Mouse (Mus musculus) left cerebral cortex, postnatal 36 days (tissue): ENCODE results near the gene Bbc3. TPM values are rescaled to one million over a fixed set of nuclear protein-coding genes. Genes with fewer than 3 reads are reported as not detected.
A peak's percentile ranks its signal among the peaks of the same experiment; 100 is the strongest.
"Not testable (repeated sequence)": the region's sequence is repeated elsewhere in the genome, so short reads cannot be mapped to it uniquely, and the experiment has no call there.

Experiments used
- DNase-seq, 2 experiments: peaks; one replicate each; pipeline ENCODE4 v3.0.0; 2021 to 2022; ENCODE audit warnings: low spot score in 2 of 2, mixed read lengths in 1 of 2
- intact Hi-C: fragments of 180-260 bp; cut with DNase I; formaldehyde crosslinking; loops from one replicate; pipeline ENCODE4 v1.15.1; 2025
- total RNA-seq, 2 experiments: library from RNA; stranded (reverse); gene quantifications; 2 replicates each; pipeline ENCODE4 v1.2.3; 2021

Gene Bbc3
- total RNA-seq = 10 to 100 TPM; 11.9 to 14.6 TPM

DNA sequence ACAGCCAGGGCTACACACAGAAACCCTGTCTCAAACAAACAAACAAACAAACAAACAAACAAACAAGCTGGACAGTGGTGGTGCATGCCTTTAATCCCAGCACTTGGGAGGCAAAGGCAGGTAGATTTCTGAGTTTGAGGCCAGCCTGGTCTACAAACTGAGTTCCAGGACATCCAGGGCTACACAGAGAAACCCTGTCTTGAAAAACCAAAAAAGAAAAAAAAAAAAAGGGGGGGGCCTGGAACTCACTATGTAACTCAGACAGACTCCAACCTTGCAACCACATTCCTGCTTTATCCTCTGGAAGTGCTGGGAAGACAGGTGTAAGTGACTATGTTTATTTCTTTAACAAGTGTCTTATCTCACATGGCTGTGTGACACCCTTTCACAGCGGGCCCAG lies at the start of gene Bbc3:
Bbc3 (plus strand) TSS at position 301 of the 400 bp plus-strand sequence.
- intact Hi-C loops, DNase-seq: not testable (repeated sequence)

DNA sequence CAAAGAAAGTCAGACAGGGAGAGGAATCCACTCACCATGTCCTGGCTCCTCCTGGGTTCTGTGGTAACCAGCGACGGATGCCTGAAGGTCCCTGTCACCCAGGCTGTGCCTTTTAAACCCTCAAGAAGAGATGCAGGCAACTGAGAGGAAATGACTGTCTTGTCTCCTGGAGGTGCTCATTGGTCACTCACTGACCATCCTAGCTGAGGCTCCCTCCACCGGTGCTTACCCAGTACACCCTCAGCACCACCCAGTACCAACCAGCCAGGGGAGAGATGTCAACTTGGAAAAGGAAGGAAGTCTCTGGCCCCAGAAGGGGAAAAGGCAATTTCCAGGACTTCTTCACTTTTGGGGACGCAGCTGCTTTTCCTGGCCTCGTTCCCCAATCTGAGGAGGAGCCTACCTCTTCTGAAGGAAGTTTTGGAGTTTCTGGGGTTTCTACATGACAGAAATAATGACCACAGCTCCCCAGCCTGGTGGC lies 49.0 kb upstream of the Bbc3 start, which contains the start of gene C5ar1:
C5ar1 (minus strand) TSS at position 431 of the 481 bp plus-strand sequence.
- intact Hi-C loops = no loop called here
- DNase-seq = no peak

DNA sequence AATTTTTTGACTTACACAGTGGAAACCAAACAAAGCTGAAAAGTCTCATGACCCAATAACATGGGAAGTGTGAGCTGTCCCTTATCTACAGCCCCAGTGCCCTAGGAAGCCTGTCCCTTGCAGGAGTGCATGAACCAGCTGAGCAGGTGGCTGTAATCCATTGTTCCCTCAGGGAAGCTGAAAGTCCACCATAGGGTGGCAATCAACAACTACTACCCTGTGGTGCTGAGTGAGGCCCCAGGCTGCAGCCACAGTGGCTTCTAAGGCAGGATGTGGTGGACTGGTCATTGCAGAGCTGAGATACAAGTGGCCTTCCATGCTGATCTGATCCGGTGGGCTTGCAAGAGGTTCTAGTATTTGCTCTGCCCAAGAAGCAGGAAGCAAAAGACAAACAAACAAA lies 47.1 kb upstream of the Bbc3 start:
- intact Hi-C loops = no loop called here
- no peak for DNase-seq

DNA sequence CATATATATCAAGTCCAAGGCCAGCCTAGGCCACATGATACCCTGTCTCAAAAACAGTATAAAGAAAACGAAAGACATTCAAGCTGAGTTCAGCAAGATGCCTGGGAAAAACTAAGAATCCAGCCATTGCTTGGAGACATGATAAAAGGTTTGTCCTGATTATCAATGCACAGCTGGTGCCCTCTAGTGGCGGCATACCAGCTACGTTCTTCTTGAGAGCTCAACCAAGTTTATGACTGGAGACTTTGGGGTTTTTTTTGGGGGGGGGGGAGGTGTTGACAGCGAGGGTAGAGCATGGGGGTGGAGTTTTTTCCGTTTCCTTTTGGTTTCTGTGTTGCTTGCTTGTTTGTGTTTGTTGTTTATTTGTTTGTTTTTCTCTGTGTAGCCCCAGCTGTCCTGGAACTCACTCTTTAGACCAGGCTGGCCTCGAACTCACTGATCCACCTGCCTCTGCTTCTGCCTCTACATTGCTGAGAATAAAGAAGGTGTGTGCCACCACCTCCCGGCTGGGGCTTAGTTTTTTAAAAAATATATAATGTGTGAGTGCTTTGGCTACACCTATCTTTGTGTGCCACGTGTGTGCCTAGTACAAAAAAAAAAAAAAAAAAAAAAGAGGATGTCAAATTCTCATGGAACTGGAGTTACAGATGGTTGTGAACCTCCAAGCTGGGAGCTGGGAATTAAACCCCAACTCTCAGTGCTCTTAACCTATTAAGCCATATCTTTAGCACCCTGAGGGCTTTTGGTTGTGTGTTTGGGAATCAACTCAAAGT lies 45.0 kb upstream of the Bbc3 start:
- intact Hi-C loops = loop anchor here (2.0 kb wide), 1 partner anchor 70 kb away; no protein-coding TSS in a partner anchor
- peak; percentile 55 to 69 for DNase-seq

DNA sequence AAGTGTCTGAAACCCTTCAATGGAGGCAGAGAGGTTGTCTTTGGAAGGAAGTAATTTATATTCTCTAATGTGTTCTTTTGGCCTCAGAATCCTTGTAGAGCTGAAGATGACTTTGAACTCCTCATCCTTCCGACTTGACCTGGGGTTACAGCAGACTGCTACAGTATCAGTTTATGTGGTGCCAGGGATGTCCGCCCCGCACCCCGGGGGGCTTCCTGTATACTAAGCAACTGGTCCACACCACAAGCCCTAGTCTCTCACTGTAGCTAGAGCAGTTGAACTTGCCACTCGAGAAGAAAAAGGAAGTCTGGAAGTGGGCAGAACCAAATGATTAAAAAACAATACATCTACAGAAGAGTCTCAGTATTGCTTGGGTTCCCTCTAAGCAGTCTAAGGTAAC lies 44.4 kb upstream of the Bbc3 start:
- DNase-seq = no peak

DNA sequence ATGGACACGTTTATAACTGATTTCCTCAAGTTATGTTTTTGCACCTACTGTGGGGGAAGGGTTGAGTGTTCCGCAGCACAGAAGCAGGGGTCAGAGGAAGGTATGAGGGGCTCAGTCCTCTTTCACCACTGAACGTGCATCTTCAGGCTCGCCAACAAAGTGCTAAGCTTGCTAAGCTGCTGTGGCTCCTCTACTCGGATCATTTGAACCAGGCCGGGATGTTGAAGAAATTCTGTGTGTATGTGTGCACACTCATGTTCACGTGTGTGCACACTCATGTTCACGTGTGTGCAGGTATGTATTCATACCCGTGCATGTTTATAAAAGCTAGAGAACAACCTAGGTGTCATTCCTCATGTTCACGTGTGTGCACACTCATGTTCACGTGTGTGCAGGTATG lies 42.3 kb upstream of the Bbc3 start:
- DNase-seq = no peak
- intact Hi-C loops = no loop called here

More for the DNA sequence above, 44.4 kb upstream of the Bbc3 start:
- intact Hi-C loops = loop anchor here (2.0 kb wide), 1 partner anchor 71 kb away; no protein-coding TSS in a partner anchor

DNA sequence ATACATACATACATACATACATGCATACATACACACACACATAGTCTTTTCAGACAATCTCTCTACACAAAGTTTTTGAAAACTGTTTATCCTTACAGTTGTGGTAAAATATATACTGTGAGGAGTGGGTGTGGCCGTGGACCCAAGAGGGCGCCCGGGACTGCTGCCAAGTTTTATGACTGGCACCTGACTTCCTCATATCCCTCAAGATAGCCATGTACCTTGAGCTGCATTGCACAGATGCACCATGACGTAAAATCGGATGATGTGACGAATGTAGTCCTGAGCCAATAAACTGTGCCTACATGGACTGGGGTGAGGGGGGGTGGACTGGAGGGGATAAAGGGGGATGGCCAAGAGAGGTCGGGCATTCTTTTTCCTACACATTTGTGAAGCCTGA lies 41.6 kb upstream of the Bbc3 start:
- intact Hi-C loops, DNase-seq: not testable (repeated sequence)

DNA sequence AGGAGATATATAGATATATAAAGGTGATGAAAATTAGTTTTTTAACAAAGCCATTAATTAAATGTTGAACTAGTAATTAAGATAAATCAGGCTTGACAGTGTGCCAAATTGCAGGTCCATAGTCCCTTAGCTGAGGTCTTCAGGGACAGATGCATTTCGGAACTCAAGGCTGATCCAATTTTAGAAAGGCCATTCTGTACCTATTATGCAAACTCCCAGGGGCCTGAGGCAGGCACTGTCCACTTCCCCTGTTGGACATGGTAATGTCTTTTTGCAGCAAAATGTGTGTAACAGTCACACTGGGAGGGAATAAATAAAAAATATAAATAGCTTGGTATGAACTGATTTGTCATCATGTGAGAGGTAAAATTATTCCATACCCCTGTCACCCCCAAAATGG lies 37.1 kb upstream of the Bbc3 start:
- intact Hi-C loops = loop anchor here (5.0 kb wide), 1 partner anchor 49 kb away; the partner anchor contains the start of gene Dhx34
- DNase-seq = no peak

DNA sequence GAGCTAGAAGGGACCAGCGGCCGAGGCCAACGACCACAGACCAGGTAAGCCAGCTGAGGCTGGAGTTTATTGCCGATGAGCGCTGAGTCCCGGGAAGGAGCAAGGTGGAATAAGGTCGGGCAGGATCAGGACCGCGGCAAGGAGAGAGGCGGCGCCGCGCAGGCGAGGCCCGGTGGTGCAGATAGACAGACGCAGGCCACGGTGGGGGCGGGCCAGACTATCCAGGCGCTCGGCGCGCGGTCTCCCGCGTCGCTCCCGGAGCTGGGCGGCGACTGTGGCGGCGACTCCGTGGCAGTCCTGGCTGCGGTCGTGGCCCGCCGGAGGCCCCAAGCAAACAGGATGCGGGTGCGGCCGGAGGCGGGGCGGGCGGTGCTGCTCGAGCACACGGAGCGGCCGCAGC lies 35.5 kb upstream of the Bbc3 start:
- intact Hi-C loops = loop anchor here (5.0 kb wide), 1 partner anchor 50 kb away; the partner anchor contains the start of gene Dhx34
- DNase-seq = peak; percentile 75 to 77

DNA sequence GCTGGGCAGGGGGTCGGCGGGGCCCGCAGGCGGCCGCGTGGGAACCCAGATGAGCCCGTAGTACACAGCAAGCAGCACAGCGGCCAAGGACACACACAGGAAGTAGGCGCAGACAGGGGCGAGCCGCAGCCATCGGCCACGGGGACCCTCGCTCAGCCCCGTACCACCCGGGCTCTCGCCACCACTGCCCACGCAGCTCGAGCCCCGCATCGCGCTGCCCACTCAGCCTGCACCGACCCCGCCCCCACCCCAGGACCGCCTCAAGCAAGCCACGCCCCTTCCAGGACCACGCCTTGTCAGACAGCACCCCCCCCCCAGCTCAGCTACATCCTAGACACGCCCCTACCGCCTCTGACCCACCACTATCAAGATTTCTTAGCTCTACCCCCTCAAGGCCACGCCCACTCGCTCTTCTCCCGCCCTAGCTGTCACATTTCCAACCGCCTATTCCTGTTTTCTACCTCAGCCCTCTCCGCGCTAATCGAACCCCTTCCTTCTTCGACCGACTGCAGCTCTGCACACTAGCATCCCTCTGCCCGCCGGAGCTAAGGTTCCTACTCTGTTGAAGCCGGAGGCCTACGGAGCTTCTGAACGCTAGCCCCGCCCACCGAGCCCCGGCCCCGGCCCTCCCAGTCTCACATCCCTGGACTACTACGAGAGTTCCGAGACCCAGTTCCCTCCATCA lies 35.0 kb upstream of the Bbc3 start, which contains the start of gene Inafm1:
Inafm1 (minus strand) TSS at position 537 of the 685 bp plus-strand sequence.
- intact Hi-C loops = loop anchor here (5.0 kb wide), 1 partner anchor 51 kb away; the partner anchor contains the start of gene Dhx34

DNA sequence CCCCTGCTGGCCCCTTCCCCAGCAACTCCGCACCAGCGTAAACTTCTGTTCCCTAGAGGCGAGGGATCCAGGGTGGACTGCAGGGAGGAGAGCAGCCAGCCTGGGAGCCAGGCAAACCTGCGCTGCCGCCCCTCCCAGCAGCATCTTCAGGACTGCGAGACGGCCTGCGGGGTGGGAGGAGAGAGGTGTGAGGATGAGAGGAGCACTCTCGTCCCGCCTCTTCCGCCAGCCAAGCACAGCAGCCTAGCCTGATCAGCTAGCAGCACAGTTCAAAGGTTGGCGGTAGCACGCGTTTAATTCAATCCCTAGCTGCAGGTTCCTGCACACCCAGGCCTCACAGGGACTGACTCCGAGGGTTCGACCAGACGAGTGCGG lies 34.4 kb upstream of the Bbc3 start:
- intact Hi-C loops = loop anchor here (5.0 kb wide), 1 partner anchor 51 kb away; the partner anchor contains the start of gene Dhx34

More for the DNA sequence above, 35.0 kb upstream of the Bbc3 start, which contains the start of gene Inafm1:
- peak; percentile 77 to 78 for DNase-seq

DNA sequence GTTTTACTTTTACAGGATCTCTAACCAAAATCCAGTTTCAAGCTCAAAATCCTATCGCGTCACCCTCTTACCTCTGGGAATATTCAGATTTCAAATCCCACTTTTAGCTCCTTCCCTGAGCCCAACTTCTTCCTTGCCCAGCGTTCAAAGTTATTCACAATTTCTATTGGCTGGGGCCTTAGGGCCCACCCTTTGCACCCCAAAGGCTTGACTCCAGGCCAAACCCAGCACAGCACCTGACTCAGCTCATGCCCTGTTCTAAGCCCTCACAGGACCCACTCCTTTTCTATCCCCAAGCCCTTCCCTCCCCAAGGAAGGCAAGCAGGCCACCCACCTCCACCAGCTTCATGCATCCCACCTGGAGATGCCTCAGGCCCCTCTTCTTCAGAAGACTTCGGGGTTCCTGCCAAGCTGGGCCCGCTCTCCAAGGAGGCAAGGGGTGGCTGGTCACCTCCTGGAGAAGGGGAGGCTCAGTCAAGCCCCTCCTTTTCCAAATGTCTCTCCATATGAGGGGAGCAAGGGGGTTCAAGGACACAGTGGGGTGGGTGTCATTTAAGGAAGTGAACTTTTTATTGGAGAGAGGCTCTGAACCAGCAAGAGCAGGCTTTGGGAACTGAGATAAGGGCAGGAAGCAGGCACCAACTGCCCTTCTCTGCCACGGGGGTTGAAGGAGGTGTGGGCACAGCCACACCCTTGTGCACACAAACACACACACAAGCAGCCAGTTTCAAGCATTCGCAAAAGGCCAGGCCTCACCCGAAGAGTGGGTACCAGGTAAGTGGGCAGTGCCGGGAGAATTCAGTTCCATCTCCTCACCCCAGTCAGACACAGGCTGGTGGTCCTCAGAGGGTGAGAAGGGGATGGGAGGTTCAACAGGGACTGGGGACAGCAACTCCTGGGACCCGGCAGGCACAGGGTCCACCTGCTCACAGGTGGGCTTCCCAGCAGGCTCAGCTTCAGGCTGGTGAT lies 33.0 kb upstream of the Bbc3 start:
- intact Hi-C loops = loop anchor here (5.0 kb wide), 1 partner anchor 53 kb away; the partner anchor contains the start of gene Dhx34
- no peak for DNase-seq

More for the DNA sequence above, 34.4 kb upstream of the Bbc3 start:
- peak; percentile 71 to 74 for DNase-seq

DNA sequence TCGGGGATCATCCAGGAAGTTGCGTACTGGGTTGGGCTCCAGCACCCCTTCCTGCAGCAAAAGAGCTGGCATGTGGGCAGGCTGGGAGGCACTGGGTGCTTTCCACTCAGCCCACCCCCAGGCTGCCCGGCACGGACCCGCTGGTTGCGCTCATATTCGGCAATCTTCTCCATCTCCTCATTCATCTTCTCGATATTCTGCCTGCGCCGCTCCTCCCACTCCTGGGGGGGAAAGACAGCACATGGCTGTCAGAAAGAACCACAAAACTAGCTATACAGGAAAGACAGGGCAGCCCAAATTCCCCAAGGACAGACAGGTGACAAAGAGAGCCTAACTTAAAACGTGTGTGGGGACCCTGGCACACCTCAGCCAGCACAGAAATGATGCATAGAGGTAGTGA lies 27.5 kb upstream of the Bbc3 start:
- DNase-seq = no peak
- intact Hi-C loops = no loop called here

DNA sequence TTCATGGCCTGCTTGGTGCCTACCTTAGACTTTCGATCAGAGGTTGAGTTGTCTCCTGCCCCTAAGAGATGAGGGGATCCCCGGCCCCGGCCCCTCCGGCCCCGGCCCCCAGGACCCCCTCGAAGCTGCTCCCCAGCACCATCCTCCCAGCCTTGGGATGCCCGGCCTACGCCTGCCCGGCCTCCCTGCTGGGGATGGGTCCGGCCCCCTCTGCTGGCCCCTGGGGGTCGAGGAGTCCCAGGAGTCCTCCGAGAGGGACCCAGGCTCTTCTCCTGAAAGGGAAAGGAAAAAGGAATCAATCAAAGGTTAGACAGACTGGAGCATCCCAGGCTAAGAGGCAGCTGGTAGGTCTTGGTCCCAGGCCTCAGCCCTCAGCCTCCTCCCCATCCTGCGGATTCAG lies 25.9 kb upstream of the Bbc3 start:
- intact Hi-C loops = no loop called here
- DNase-seq = no peak

DNA sequence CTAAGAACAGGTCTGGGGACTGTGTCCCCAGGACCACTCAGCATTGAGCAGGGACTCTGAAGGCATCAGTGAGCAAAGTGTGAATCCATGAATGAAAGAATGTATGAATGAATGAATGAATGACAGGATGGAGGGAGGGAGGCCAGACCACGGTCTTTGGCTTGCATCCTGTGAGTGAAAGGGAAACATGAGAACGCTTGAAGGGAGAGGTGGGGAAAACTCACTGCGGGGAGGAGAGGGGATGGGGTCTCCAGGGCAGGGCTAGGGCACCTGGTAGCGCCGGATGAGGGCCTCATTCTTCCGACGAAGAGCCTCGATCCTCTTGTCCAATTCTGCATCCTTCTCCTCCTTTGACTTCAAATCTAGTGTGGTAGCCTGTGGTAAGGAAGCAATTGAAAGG lies 24.2 kb upstream of the Bbc3 start:
- DNase-seq = no peak
- intact Hi-C loops = no loop called here

DNA sequence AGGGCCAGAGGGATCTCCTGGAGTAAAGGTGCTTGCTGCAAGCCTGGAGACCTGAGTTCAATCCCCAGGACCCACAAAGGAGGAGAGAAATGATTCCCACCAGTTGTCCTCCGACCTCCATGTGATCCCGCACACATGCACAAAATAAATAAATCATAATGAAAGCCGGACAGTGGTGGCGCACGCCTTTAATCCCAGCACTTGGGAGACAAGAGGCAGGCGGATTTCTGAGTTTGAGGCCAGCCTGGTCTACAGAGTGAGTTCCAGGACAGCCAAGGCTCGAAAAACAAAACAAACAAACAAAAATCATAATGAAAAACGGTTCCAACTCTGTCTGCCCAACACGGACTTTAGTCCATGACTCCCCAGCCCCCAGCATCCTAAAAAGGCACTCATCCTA lies 23.3 kb upstream of the Bbc3 start:
- intact Hi-C loops = loop anchor here (5.0 kb wide), 1 partner anchor 332 kb away; no protein-coding TSS in a partner anchor
- no peak for DNase-seq

DNA sequence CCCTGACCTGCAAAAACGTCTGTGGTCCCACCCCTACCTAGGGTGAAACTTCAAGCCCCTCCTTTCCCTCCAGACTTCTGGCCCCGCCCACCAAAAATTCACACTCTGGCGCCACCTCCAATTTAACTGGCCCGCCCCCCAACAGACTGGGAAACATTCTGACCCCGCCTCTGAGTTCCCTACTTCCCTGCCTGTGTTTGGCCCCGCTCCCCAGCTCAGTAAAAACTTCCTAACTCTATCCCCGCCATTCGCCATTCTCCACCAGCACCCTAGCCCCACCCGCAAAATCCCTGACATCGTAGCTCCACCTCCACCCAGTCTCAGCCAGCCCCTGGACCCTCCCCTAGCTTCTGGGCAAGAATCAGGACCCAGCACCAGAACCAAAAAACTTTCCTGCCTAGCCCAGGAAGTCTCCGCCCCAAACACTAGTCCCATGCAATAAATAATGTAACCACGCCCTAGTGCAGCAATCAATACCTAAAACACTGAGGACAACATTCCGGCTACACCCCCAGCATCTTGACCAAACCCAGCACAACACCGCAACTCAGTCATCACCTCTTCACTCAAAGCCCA lies 22.7 kb upstream of the Bbc3 start:
- intact Hi-C loops = loop anchor here (5.0 kb wide), 1 partner anchor 332 kb away; no protein-coding TSS in a partner anchor
- peak in 1 of 2 experiments; percentile 30 for DNase-seq
